Mouse (Mus musculus) MEL (cell line): Measurements from ENCODE around the gene Basp1. TPM values are rescaled to one million over a fixed set of nuclear protein-coding genes. Genes with fewer than 3 reads are reported as not detected.

Source experiments
- DNase-seq: peaks from one replicate; pipeline ENCODE4 v3.0.0; 2011; ENCODE audit warnings: low read depth, low spot score
- H3K27ac ChIP-seq: 2 replicates; pipeline ENCODE4 v1.5.1; 2012; ENCODE audit warnings: low read depth, mild to moderate bottlenecking, control low read depth, low read length, moderate library complexity; ENCODE audit not compliant: control insufficient read depth
- H3K27me3 ChIP-seq, 2 experiments: fragments of 150-350 bp in 1 of 2; sonication (generic) in 1 of 2; 2 replicates each; pipeline ENCODE4 v1.6.1; 2012; ENCODE audit warnings: low read length in 2 of 2, mild to moderate bottlenecking in 2 of 2, improper control_type of control experiment in 1 of 2, moderate library complexity in 1 of 2; ENCODE audit not compliant: insufficient read depth in 2 of 2, control insufficient read depth in 1 of 2
- H3K36me3 ChIP-seq, 2 experiments: 2 replicates each; pipeline ENCODE4 v1.6.1; 2012 to 2014; ENCODE audit warnings: low read length in 2 of 2, improper control_type of control experiment in 1 of 2, inconsistent platforms in 1 of 2, mild to moderate bottlenecking in 1 of 2; ENCODE audit not compliant: insufficient read depth in 2 of 2, control insufficient read depth in 1 of 2
- H3K4me1 ChIP-seq, 2 experiments: fragments of 150-350 bp in 1 of 2; sonication (generic) in 1 of 2; 2 replicates each; pipeline ENCODE4 v1.6.1; 2012; ENCODE audit warnings: low read length in 2 of 2, improper control_type of control experiment in 1 of 2, mild to moderate bottlenecking in 1 of 2; ENCODE audit not compliant: insufficient read depth in 2 of 2, control insufficient read depth in 1 of 2
- H3K4me3 ChIP-seq, 2 experiments: fragments of 150-350 bp in 1 of 2; sonication (generic) in 1 of 2; 2 replicates each; pipeline ENCODE4 v1.5.1; 2012; ENCODE audit warnings: low read depth in 2 of 2, low read length in 2 of 2, mild to moderate bottlenecking in 2 of 2, moderate library complexity in 2 of 2, control low read depth in 1 of 2, improper control_type of control experiment in 1 of 2; ENCODE audit not compliant: control insufficient read depth in 1 of 2, insufficient read depth in 1 of 2
- H3K79me2 ChIP-seq: 2 replicates; pipeline ENCODE4 v1.6.1; 2012; ENCODE audit warnings: mild to moderate bottlenecking, low read length, moderate library complexity; ENCODE audit not compliant: control insufficient read depth, poor library complexity, insufficient read depth
- H3K9ac ChIP-seq: 2 replicates; pipeline ENCODE4 v1.6.1; 2012; ENCODE audit warnings: low read depth, mild to moderate bottlenecking, control low read depth, low read length, moderate library complexity; ENCODE audit not compliant: control insufficient read depth, poor library complexity, severe bottlenecking
- H3K9me3 ChIP-seq: fragments of 150-350 bp; sonication (generic); replicated peaks from 2 replicates; pipeline ENCODE4 v1.6.1; 2012; ENCODE audit warnings: mild to moderate bottlenecking, low read length, improper control_type of control experiment, moderate library complexity; ENCODE audit not compliant: insufficient read depth
- CHD1 ChIP-seq: IDR thresholded peaks from 2 replicates; pipeline ENCODE4 v1.6.1; 2012; ENCODE audit warnings: low read depth, mild to moderate bottlenecking, inconsistent platforms, low read length, improper control_type of control experiment
- CHD2 ChIP-seq: IDR thresholded peaks from 2 replicates; pipeline ENCODE4 v1.6.1; 2011; ENCODE audit warnings: low read length, improper control_type of control experiment
- CTCF ChIP-seq, 3 experiments: IDR thresholded peaks in 2 of 3; conservative IDR thresholded peaks in 1 of 3; 2 replicates each; pipeline ENCODE4 v1.5.1; 2011 to 2012; ENCODE audit warnings: low read length in 3 of 3, low read depth in 2 of 3, mild to moderate bottlenecking in 2 of 3, improper control_type of control experiment in 1 of 3, inconsistent platforms in 1 of 3, mixed read lengths in 1 of 3, moderate library complexity in 1 of 3; ENCODE audit not compliant: control insufficient read depth in 1 of 3, insufficient read depth in 1 of 3, poor library complexity in 1 of 3, severe bottlenecking in 1 of 3
- EP300 ChIP-seq, 2 experiments: IDR thresholded peaks; 2 replicates each; pipeline ENCODE4 v1.6.1; 2011; ENCODE audit warnings: improper control_type of control experiment in 2 of 2, low read length in 2 of 2, low read depth in 1 of 2, mild to moderate bottlenecking in 1 of 2
- ETS1 ChIP-seq: IDR thresholded peaks from 2 replicates; pipeline ENCODE4 v1.6.1; 2012; ENCODE audit warnings: low read depth, mild to moderate bottlenecking, inconsistent platforms, low read length, improper control_type of control experiment, moderate library complexity
- GATA1 ChIP-seq: IDR thresholded peaks from 2 replicates; pipeline ENCODE4 v1.6.1; 2011; ENCODE audit warnings: low read depth, low read length, improper control_type of control experiment
- MAFK ChIP-seq: IDR thresholded peaks from 2 replicates; pipeline ENCODE4 v1.6.1; 2011; ENCODE audit warnings: low read depth, mild to moderate bottlenecking, low read length, improper control_type of control experiment, borderline replicate concordance
- MAX ChIP-seq: IDR thresholded peaks from 2 replicates; pipeline ENCODE4 v1.6.1; 2011; ENCODE audit warnings: low read length, improper control_type of control experiment
- MAZ ChIP-seq: IDR thresholded peaks from 2 replicates; pipeline ENCODE4 v1.6.1; 2012; ENCODE audit warnings: low read depth, mild to moderate bottlenecking, inconsistent platforms, low read length, improper control_type of control experiment
- POLR2A ChIP-seq, 2 experiments: IDR thresholded peaks; 2 replicates each; pipeline ENCODE4 v1.6.1; 2011 to 2012; ENCODE audit warnings: low read length in 2 of 2, mild to moderate bottlenecking in 2 of 2, control low read depth in 1 of 2, improper control_type of control experiment in 1 of 2, low read depth in 1 of 2, moderate library complexity in 1 of 2; ENCODE audit not compliant: control insufficient read depth in 1 of 2, insufficient read depth in 1 of 2, poor library complexity in 1 of 2
- RAD21 ChIP-seq: IDR thresholded peaks from 2 replicates; pipeline ENCODE4 v1.6.1; 2011; ENCODE audit warnings: mild to moderate bottlenecking, low read depth, low read length, improper control_type of control experiment
- TAL1 ChIP-seq: IDR thresholded peaks from 2 replicates; pipeline ENCODE4 v1.6.1; 2012; ENCODE audit warnings: mild to moderate bottlenecking, inconsistent platforms, low read length, moderate library complexity, mixed read lengths
- TBP ChIP-seq: IDR thresholded peaks from 2 replicates; pipeline ENCODE4 v1.8.0; 2011; ENCODE audit warnings: low read depth, low read length, improper control_type of control experiment
- TCF12 ChIP-seq: IDR thresholded peaks from 2 replicates; pipeline ENCODE4 v1.6.1; 2014; ENCODE audit warnings: low read depth, mild to moderate bottlenecking, inconsistent platforms, low read length, improper control_type of control experiment, moderate library complexity
- UBTF ChIP-seq: IDR thresholded peaks from 2 replicates; pipeline ENCODE4 v1.6.1; 2012; ENCODE audit warnings: low read depth, mild to moderate bottlenecking, inconsistent platforms, low read length, improper control_type of control experiment, moderate library complexity, borderline replicate concordance; ENCODE audit not compliant: insufficient read depth
- USF1 ChIP-seq: IDR thresholded peaks from 2 replicates; pipeline ENCODE4 v1.6.1; 2014; ENCODE audit warnings: low read depth, mild to moderate bottlenecking, inconsistent platforms, low read length, improper control_type of control experiment, moderate library complexity
- USF2 ChIP-seq, 2 experiments: IDR thresholded peaks; 2 replicates each; pipeline ENCODE4 v1.6.1; 2011 to 2012; ENCODE audit warnings: improper control_type of control experiment in 2 of 2, low read length in 2 of 2, borderline replicate concordance in 1 of 2, inconsistent platforms in 1 of 2, low read depth in 1 of 2, mild to moderate bottlenecking in 1 of 2; ENCODE audit not compliant: insufficient read depth in 1 of 2
- ZKSCAN1 ChIP-seq: IDR thresholded peaks from 2 replicates; pipeline ENCODE4 v1.6.1; 2012; ENCODE audit warnings: low read depth, mild to moderate bottlenecking, inconsistent platforms, low read length, improper control_type of control experiment, moderate library complexity
- ZMIZ1 ChIP-seq: IDR thresholded peaks from 2 replicates; pipeline ENCODE4 v1.6.1; 2012; ENCODE audit warnings: low read depth, mild to moderate bottlenecking, inconsistent platforms, low read length, improper control_type of control experiment, moderate library complexity
- polyA plus RNA-seq, 2 experiments: library from polyadenylated mRNA; stranded (reverse) in 1 of 2; unstranded in 1 of 2; fragments of >175 nt in 1 of 2; fragments of >200 nt in 1 of 2; gene quantifications; 2 replicates each; pipeline versions ENCODE4 v1.2.1 to v1.2.4; 2012; ENCODE audit warnings: low replicate concordance in 2 of 2, low read depth in 1 of 2; ENCODE audit not compliant: insufficient read length in 2 of 2, insufficient read depth in 1 of 2, missing spikeins in 1 of 2
- total RNA-seq: library from RNA; depleted of rRNA; stranded (reverse); fragments of 300-350 nt; gene quantifications from 2 replicates; pipeline ENCODE4 v1.2.3, GENCODE M21; 2012

The Basp1 gene
- total and polyA plus RNA-seq, 3 experiments, result 0.12 TPM; not detected in 2

DNA sequence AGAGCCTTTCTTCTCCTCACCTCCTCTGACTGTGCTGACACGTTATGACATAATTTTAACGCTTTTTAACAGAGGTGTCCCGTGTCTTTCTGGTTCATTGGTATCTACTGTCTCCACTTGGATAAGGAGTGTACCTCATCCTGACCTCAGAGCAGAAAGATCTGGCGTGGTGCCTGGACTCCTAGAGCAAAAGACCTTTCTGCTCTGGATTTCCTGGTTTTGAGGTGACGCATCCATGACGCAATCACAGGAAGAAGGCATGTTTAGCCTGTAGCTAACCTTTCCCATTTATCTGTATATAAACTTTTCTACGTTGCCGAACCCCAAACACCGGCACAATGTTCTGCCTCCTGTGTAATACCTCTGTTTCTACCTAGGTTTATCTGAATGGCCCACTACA, 6.7 kb upstream of the Basp1 start:
- Histone ChIP-seq H3K9ac (no peak overlapping the region), H3K4me3 (no peak overlapping the region), H3K27me3 (no peaks in the 10 kb centered on the region), H3K4me1 (no peaks in the 10 kb centered on the region), H3K27ac (no peak overlapping the region), H3K9me3 (no peaks in the 10 kb centered on the region)
- DNase-seq, result no peak
- TF ChIP-seq ZMIZ1 (no peak), ETS1 (no peak), CHD1 (no peak), POLR2A (IDR thresholded peaks at IDR 0.05; ENCODE audit: control insufficient read depth in 1 of 2, insufficient read depth in 1 of 2, low read depth in 1 of 2, low read length in 2 of 2, poor library complexity in 1 of 2) (no peak), EP300 (IDR thresholded peaks at IDR 0.05; ENCODE audit: low read depth in 1 of 2, low read length in 2 of 2) (no peak), GATA1 (no peak), MAZ (no peak), CHD2 (no peak), UBTF (no peak), USF2 (IDR thresholded peaks at IDR 0.05; ENCODE audit: borderline replicate concordance in 1 of 2, insufficient read depth in 1 of 2, low read depth in 1 of 2, low read length in 2 of 2) (no peak), RAD21 (no peak), CTCF (IDR thresholded peaks at IDR 0.05 in 2 of 3, conservative IDR thresholded peaks at IDR 0.05 in 1 of 3; ENCODE audit: control insufficient read depth in 1 of 3, insufficient read depth in 1 of 3, low read depth in 2 of 3, low read length in 3 of 3, poor library complexity in 1 of 3, severe bottlenecking in 1 of 3) (no peak), MAX (no peak)
- TF ChIP-seq, all 39 proteins: peak for 0
- no peaks in the 10 kb centered on the region for H3K79me2 ChIP-seq
- no peaks in the 10 kb centered on the region for H3K36me3 ChIP-seq

DNA sequence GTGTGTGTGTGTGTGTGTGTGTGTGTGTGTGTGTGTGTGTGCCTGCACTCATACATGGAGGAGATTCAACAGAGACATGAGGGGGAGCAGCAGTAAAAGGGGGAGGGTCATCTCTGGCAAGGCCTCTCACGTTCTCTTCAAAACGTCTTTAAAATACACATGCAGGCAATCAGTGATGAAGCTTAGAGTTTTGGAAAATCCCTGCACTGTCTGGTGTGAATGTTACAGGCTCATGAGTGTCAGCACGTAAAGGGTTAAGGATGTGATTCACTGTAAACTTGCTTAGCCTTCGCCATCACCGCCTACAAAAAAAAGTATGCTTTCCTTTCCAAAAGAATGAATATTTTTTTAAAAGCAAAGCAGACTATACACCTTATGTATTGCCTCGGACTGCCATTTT, 2.8 kb upstream of the Basp1 start:
- H3K9ac ChIP-seq, result no peak overlapping the region
- no peaks in the 10 kb centered on the region for H3K9me3 ChIP-seq
- no peak for DNase-seq
- H3K27ac ChIP-seq, result no peak overlapping the region
- H3K36me3 ChIP-seq, result no peaks in the 10 kb centered on the region
- H3K27me3 ChIP-seq, result no peaks in the 10 kb centered on the region
- H3K4me1 ChIP-seq, result no peaks in the 10 kb centered on the region
- TF ChIP-seq MAX, result no peak
- TF ChIP-seq CTCF (IDR thresholded peaks at IDR 0.05 in 2 of 3, conservative IDR thresholded peaks at IDR 0.05 in 1 of 3; ENCODE audit: control insufficient read depth in 1 of 3, insufficient read depth in 1 of 3, low read depth in 2 of 3, low read length in 3 of 3, poor library complexity in 1 of 3, severe bottlenecking in 1 of 3), result no peak
- TF ChIP-seq UBTF, result no peak
- no peak for TF ChIP-seq MAFK
- no peak for TF ChIP-seq ZKSCAN1
- no peak overlapping the region for H3K4me3 ChIP-seq
- H3K79me2 ChIP-seq, result no peaks in the 10 kb centered on the region

DNA sequence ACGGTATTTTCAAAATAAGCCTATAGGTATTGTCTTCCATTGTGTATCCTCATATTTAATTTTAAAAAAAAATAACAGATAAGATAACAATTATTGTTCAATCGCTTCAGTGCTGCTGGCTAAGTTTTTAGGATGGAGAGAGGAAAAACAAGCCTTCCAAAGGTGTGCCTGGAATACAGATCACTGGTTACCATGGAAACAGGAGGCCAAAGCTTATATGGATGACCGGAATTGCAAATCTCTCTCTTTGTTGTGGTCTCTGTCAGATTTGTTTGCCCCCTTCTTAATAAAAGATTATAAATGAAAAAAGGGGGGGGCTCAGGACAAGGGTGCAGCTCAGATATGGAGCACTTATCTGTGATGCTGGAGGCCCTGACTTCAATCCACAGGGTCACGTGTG, 2.4 kb upstream of the Basp1 start:
- H3K79me2 ChIP-seq, result no peaks in the 10 kb centered on the region
- TF ChIP-seq USF1 (no peak), TBP (no peak), TCF12 (no peak), TAL1 (no peak)
- TF ChIP-seq, all 39 proteins: peak for 0
- H3K9me3 ChIP-seq, result no peaks in the 10 kb centered on the region
- DNase-seq, result no peak
- H3K9ac ChIP-seq, result no peak overlapping the region
- no peak overlapping the region for H3K4me3 ChIP-seq
- no peak overlapping the region for H3K27ac ChIP-seq
- no peaks in the 10 kb centered on the region for H3K36me3 ChIP-seq
- H3K27me3 ChIP-seq, result no peaks in the 10 kb centered on the region
- H3K4me1 ChIP-seq, result no peaks in the 10 kb centered on the region
